Mouse (Mus musculus) liver, adult 2 months (tissue): ENCODE measurements at regions not wholly inside any gene's neighbourhood (a gene's known extent, or its start where the extent isn't known, plus 50 kb on each side); places are given as distances from the start of the nearest gene placed in this dataset.

Experiments used
- CTCF ChIP-seq: fragments of 200-500 bp; IDR thresholded peaks from 2 replicates; pipeline ENCODE4 v1.5.1; 2011; ENCODE audit warnings: low read depth, low read length, control low read depth
- POLR2A ChIP-seq: fragments of 200-500 bp; IDR thresholded peaks from 2 replicates; pipeline ENCODE4 v1.6.1; 2011; ENCODE audit warnings: low read length, control low read depth; ENCODE audit not compliant: insufficient read depth; ENCODE audit errors: extremely low read depth

- TF ChIP-seq CTCF: no peak
- TF ChIP-seq POLR2A: no peak
Observed at GRCm38 (mm10) chr6:103023326-103023725, 450.4 kb upstream of the Cntn3 start.
